Mouse (Mus musculus) neural tube, embryonic 15.5 days (tissue): Measurements from ENCODE around the gene Arfgef3. TPM values are rescaled to one million over a fixed set of nuclear protein-coding genes. Genes with fewer than 3 reads are reported as not detected.
A peak's percentile ranks its signal among the peaks of the same experiment; 100 is the strongest.

ENCODE experiments used
- ATAC-seq: fragments of 200-750 bp; cut with Nextera tagmentation; 2 replicates; pipeline ENCODE4 v1.8.0; 2017; ENCODE audit warnings: mild to moderate bottlenecking, moderate TSS enrichment, moderate library complexity; ENCODE audit not compliant: low FRiP score
- H3K27ac ChIP-seq: fragments of 300-500 bp; sonication (generic); replicated peaks from 2 replicates; pipeline ENCODE4 v1.5.1; 2015; ENCODE audit warnings: mild to moderate bottlenecking, inconsistent platforms
- H3K27me3 ChIP-seq: fragments of 300-500 bp; sonication (generic); replicated peaks from 2 replicates; pipeline ENCODE4 v1.6.1; 2015; ENCODE audit warnings: inconsistent platforms
- H3K36me3 ChIP-seq: fragments of 300-500 bp; sonication (generic); 2 replicates; pipeline ENCODE4 v1.6.1; 2015; ENCODE audit warnings: inconsistent platforms
- H3K4me1 ChIP-seq: fragments of 300-500 bp; sonication (generic); 2 replicates; pipeline ENCODE4 v1.6.1; 2015; ENCODE audit warnings: inconsistent platforms
- H3K4me2 ChIP-seq: fragments of 300-500 bp; sonication (generic); 2 replicates; pipeline ENCODE4 v1.6.1; 2015; ENCODE audit warnings: inconsistent platforms, mild to moderate bottlenecking, moderate library complexity
- H3K4me3 ChIP-seq: fragments of 300-500 bp; sonication (generic); replicated peaks from 2 replicates; pipeline ENCODE4 v1.5.1; 2015; ENCODE audit warnings: mild to moderate bottlenecking, inconsistent platforms
- H3K9ac ChIP-seq: fragments of 300-500 bp; sonication (generic); replicated peaks from 2 replicates; pipeline ENCODE4 v1.6.1; 2015; ENCODE audit warnings: mild to moderate bottlenecking, inconsistent platforms
- H3K9me3 ChIP-seq: fragments of 300-500 bp; sonication (generic); replicated peaks from 2 replicates; pipeline ENCODE4 v1.6.1; 2016; ENCODE audit warnings: inconsistent platforms
- WGBS: fragments of 180-500 bp; shearing (Covaris S2); methylation state at CpG from one replicate; pipeline ENCODE4 v1.1.7; 2015; ENCODE audit warnings: mixed read lengths; 5-methylcytosine and 5-hydroxymethylcytosine counted together
- polyA plus RNA-seq: library from polyadenylated mRNA; unstranded; fragments of >200 nt; fragmentation: Nextera tagmentation; extraction: Ambion mirVana; gene quantifications from 2 replicates; pipeline ENCODE4 v1.2.1, GENCODE M21; 2015

Arfgef3 gene
- polyA plus RNA-seq, 1 experiment from 2014 or later = 7.4 TPM

- no peak overlapping the region for H3K4me2 ChIP-seq
- peaks cover 4% of the 10 kb centered on the region for H3K4me1 ChIP-seq
- no peaks in the 10 kb centered on the region for H3K9me3 ChIP-seq
- peaks cover 9% of the 10 kb centered on the region for H3K36me3 ChIP-seq
- no peak overlapping the region for H3K9ac ChIP-seq
- H3K27me3 ChIP-seq = no peaks in the 10 kb centered on the region
- peak; percentile 41; the same call in 1 of the 2 replicates for ATAC-seq
- H3K4me3 ChIP-seq = no peak overlapping the region
- WGBS = 47% methylated on average over 3 of the region's 3 CpGs
- H3K27ac ChIP-seq = 0 out of 2 replicates have a peak overlapping the region, but pooled peaks have one; percentile 41
Observed at GRCm38 (mm10) chr10:18680661-18681384, 62.9 kb downstream of the Arfgef3 start.

- H3K9me3 ChIP-seq = 0 out of 2 replicates have a peak, but pooled peaks cover 2% of the 10 kb centered on the region
- peaks cover 28% of the 10 kb centered on the region for H3K36me3 ChIP-seq
- H3K4me1 ChIP-seq = peaks cover 4% of the 10 kb centered on the region
- H3K4me2 ChIP-seq = no peak overlapping the region
- no peaks in the 10 kb centered on the region for H3K27me3 ChIP-seq
- H3K27ac ChIP-seq = no peak overlapping the region
- ATAC-seq = no peak
- no peak overlapping the region for H3K4me3 ChIP-seq
- H3K9ac ChIP-seq = no peak overlapping the region
- WGBS = 89% methylated on average over 4 of the region's 4 CpGs
Observed at GRCm38 (mm10) chr10:18678836-18679235, 64.9 kb downstream of the Arfgef3 start.

DNA sequence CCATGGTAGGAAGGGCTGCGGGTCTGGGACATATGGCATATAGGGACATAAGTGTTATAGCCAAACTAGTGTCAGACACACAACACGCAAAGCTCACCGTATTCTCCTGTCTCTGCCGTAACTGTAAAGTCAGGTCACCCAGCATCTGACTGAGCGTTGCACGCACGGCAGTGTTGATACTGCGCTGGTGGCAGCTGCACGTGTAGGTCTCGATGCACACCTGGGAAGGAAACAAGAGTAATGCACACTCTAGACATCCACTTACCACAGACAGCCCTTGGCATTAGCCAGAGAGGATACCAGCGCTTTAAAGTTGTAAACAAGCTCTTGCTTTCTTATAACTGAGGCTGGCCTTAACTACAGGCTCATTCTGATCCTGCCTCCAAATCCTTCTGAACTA, 79.0 kb downstream of the Arfgef3 start:
- Histone ChIP-seq H3K4me1 (no peaks in the 10 kb centered on the region), H3K27ac (no peak overlapping the region), H3K9ac (no peak overlapping the region), H3K36me3 (peaks cover 14% of the 10 kb centered on the region), H3K9me3 (no peaks in the 10 kb centered on the region), H3K4me2 (no peak overlapping the region), H3K27me3 (no peaks in the 10 kb centered on the region), H3K4me3 (no peak overlapping the region)
- no peak for ATAC-seq
- WGBS = 94% methylated on average over 11 of the region's 11 CpGs

- Histone ChIP-seq H3K4me2 (no peak overlapping the region), H3K9me3 (no peaks in the 10 kb centered on the region), H3K27me3 (no peaks in the 10 kb centered on the region), H3K27ac (no peak overlapping the region), H3K4me1 (no peaks in the 10 kb centered on the region), H3K9ac (no peak overlapping the region), H3K4me3 (no peak overlapping the region), H3K36me3 (peaks cover 22% of the 10 kb centered on the region)
- no peak for ATAC-seq
- 86% methylated on average over 2 of the region's 2 CpGs for WGBS
Observed at GRCm38 (mm10) chr10:18664016-18664415, 79.7 kb downstream of the Arfgef3 start.

GRCm38 (mm10) chr10:18661606-18662220, 82.0 kb downstream of the Arfgef3 start:
- Histone ChIP-seq H3K27ac (no peak overlapping the region), H3K4me3 (no peak overlapping the region), H3K9ac (no peak overlapping the region), H3K4me2 (no peak overlapping the region), H3K4me1 (no peaks in the 10 kb centered on the region), H3K9me3 (no peaks in the 10 kb centered on the region), H3K27me3 (no peaks in the 10 kb centered on the region), H3K36me3 (peaks cover 33% of the 10 kb centered on the region)
- 75% methylated on average over 1 of the region's 1 CpGs for WGBS
- ATAC-seq = no peak

GRCm38 (mm10) chr10:18660998-18661397, 82.8 kb downstream of the Arfgef3 start:
- Histone ChIP-seq H3K9me3 (no peaks in the 10 kb centered on the region), H3K4me3 (no peak overlapping the region), H3K9ac (no peak overlapping the region), H3K27me3 (no peaks in the 10 kb centered on the region), H3K4me1 (no peaks in the 10 kb centered on the region), H3K4me2 (no peak overlapping the region), H3K27ac (no peak overlapping the region), H3K36me3 (peaks cover 37% of the 10 kb centered on the region)
- ATAC-seq = no peak
- WGBS = 97% methylated on average over 2 of the region's 2 CpGs

- WGBS = 91% methylated on average over 1 of the region's 1 CpGs
- Histone ChIP-seq H3K9ac (no peak overlapping the region), H3K4me1 (no peaks in the 10 kb centered on the region), H3K27ac (no peak overlapping the region), H3K27me3 (no peaks in the 10 kb centered on the region), H3K4me2 (no peak overlapping the region), H3K9me3 (no peaks in the 10 kb centered on the region), H3K36me3 (peaks cover 40% of the 10 kb centered on the region), H3K4me3 (no peak overlapping the region)
- no peak for ATAC-seq
Observed at GRCm38 (mm10) chr10:18657588-18657987, 86.2 kb downstream of the Arfgef3 start.

GRCm38 (mm10) chr10:18647069-18647468, 96.7 kb downstream of the Arfgef3 start:
- 88% methylated on average over 1 of the region's 1 CpGs for WGBS
- H3K4me2 ChIP-seq = no peak overlapping the region
- H3K36me3 ChIP-seq = peaks cover 22% of the 10 kb centered on the region
- H3K9ac ChIP-seq = no peak overlapping the region
- ATAC-seq = no peak
- no peak overlapping the region for H3K27ac ChIP-seq
- no peaks in the 10 kb centered on the region for H3K27me3 ChIP-seq
- H3K4me3 ChIP-seq = no peak overlapping the region
- no peaks in the 10 kb centered on the region; the same call in 1 of the 2 replicates for H3K4me1 ChIP-seq
- no peaks in the 10 kb centered on the region for H3K9me3 ChIP-seq

GRCm38 (mm10) chr10:18646035-18646434, 97.7 kb downstream of the Arfgef3 start:
- ATAC-seq = no peak
- peaks cover 3% of the 10 kb centered on the region; the same call in 1 of the 2 replicates for H3K4me1 ChIP-seq
- H3K9me3 ChIP-seq = no peaks in the 10 kb centered on the region
- 91% methylated on average over 10 of the region's 10 CpGs for WGBS
- H3K4me3 ChIP-seq = no peak overlapping the region
- no peak overlapping the region for H3K27ac ChIP-seq
- peaks cover 17% of the 10 kb centered on the region for H3K36me3 ChIP-seq
- H3K27me3 ChIP-seq = no peaks in the 10 kb centered on the region
- no peak overlapping the region for H3K4me2 ChIP-seq
- no peak overlapping the region for H3K9ac ChIP-seq

DNA sequence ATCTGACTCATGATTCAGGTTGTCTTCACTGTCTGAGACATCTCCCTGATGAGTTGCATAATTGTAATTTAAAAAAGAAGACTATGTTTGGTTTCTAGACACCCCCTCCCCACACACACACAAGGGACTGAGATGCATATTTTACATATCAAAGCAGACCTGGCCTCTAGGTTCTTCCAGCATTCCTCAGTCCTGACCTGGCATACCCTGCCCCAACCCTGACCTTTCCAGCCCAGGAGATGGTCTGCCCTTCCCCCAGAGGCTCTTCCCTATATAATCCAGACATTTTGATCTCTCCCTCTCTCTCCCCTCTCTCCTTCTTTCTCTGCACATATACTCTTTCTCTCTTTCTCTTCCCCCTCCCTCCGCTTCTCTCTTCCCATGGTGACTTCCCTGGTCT, 99.4 kb downstream of the Arfgef3 start:
- H3K4me1 ChIP-seq = peaks cover 3% of the 10 kb centered on the region; the same call in 1 of the 2 replicates
- no peaks in the 10 kb centered on the region for H3K27me3 ChIP-seq
- no peak overlapping the region for H3K4me3 ChIP-seq
- H3K36me3 ChIP-seq = peaks cover 15% of the 10 kb centered on the region
- no peak overlapping the region for H3K27ac ChIP-seq
- H3K4me2 ChIP-seq = no peak overlapping the region
- ATAC-seq = no peak
- WGBS = 94% methylated on average over 1 of the region's 1 CpGs
- no peaks in the 10 kb centered on the region for H3K9me3 ChIP-seq
- no peak overlapping the region for H3K9ac ChIP-seq

DNA sequence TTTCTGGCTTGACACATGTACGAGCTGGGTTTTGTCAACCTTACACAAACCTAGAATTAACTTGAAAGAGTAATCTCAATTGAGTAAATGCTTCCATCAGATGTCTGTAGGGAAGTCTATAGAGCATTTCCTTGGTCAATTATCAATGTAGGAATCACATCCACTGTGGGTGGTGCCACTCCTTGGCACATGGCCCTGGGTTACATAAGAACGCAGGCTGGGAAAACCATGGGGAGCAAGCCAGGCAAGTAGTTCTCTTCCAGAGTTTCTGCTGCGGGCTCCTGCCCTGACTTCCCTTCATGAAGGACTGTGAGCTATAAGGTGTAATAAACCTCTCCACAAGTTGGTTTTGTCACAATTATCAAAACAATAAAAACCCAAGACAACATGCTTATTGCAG, 100.2 kb downstream of the Arfgef3 start:
- ATAC-seq = no peak
- Histone ChIP-seq H3K4me1 (peaks cover 3% of the 10 kb centered on the region; the same call in 1 of the 2 replicates), H3K9me3 (no peaks in the 10 kb centered on the region), H3K27ac (no peak overlapping the region), H3K9ac (no peak overlapping the region), H3K4me3 (no peak overlapping the region), H3K4me2 (no peak overlapping the region), H3K36me3 (peaks cover 15% of the 10 kb centered on the region), H3K27me3 (no peaks in the 10 kb centered on the region)
- WGBS = 84% methylated on average over 3 of the region's 3 CpGs

DNA sequence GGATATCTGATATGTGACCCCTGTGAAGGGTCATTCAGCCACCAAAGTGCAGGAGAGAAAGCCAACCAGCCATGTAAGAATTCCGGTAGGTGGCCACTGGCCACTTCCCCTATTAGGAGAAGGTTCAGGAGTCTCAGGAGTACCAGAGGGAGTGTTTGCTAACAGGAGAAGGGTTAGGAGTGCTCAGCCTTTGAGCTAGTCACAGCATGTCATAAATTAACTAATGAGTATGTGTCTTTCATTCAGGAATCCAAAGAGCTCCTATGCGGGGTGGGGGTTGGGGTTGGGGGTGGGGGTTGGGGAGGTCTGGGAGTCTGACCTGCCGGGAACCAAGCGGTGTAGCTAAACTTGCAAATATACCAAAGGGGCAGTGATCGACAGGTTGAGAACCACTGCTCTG, 100.9 kb downstream of the Arfgef3 start:
- no peak for ATAC-seq
- Histone ChIP-seq H3K9ac (no peak overlapping the region), H3K4me1 (peaks cover 3% of the 10 kb centered on the region; the same call in 1 of the 2 replicates), H3K27me3 (no peaks in the 10 kb centered on the region), H3K36me3 (peaks cover 15% of the 10 kb centered on the region), H3K9me3 (no peaks in the 10 kb centered on the region), H3K4me2 (no peak overlapping the region), H3K4me3 (no peak overlapping the region), H3K27ac (no peak overlapping the region)
- WGBS = 62% methylated on average over 5 of the region's 5 CpGs
